Mouse (Mus musculus): ENCODE results near the gene Diras2.

Gene Diras2

GRCm38 (mm10) chr13:52551275-52551674, 20.2 kb upstream of the Diras2 start:
- DNase-seq, result no peak

- no peak for DNase-seq
Observed at GRCm38 (mm10) chr13:52550690-52551193, 19.7 kb upstream of the Diras2 start.

GRCm38 (mm10) chr13:52546288-52546687, 15.2 kb upstream of the Diras2 start:
- no peak for DNase-seq

- no peak for DNase-seq
Observed at GRCm38 (mm10) chr13:52542636-52543035, 11.6 kb upstream of the Diras2 start.

GRCm38 (mm10) chr13:52542036-52542526, 11.0 kb upstream of the Diras2 start:
- DNase-seq, result no peak

- DNase-seq, result no peak
Observed at GRCm38 (mm10) chr13:52541385-52542035, 10.4 kb upstream of the Diras2 start.

- DNase-seq, result no peak
Observed at GRCm38 (mm10) chr13:52539461-52539860, 8.4 kb upstream of the Diras2 start.

- no peak for DNase-seq
Observed at GRCm38 (mm10) chr13:52538588-52539116, 7.6 kb upstream of the Diras2 start.

- no peak for DNase-seq
Observed at GRCm38 (mm10) chr13:52537754-52538587, 6.9 kb upstream of the Diras2 start.

GRCm38 (mm10) chr13:52535542-52535941, 4.5 kb upstream of the Diras2 start:
- DNase-seq, result peak; percentile 51 to 87

GRCm38 (mm10) chr13:52533644-52534043, 2.6 kb upstream of the Diras2 start:
- DNase-seq, result no peak

- DNase-seq, result peak; percentile 70 to 76
Observed at GRCm38 (mm10) chr13:52530008-52530945, 802 bp downstream of the Diras2 start.

GRCm38 (mm10) chr13:52529188-52529972, 1.7 kb downstream of the Diras2 start:
- no peak for DNase-seq

- no peak for DNase-seq
Observed at GRCm38 (mm10) chr13:52528786-52529185, 2.3 kb downstream of the Diras2 start.

- no peak for DNase-seq
Observed at GRCm38 (mm10) chr13:52528281-52528680, 2.8 kb downstream of the Diras2 start.

- no peak for DNase-seq
Observed at GRCm38 (mm10) chr13:52526249-52527035, 4.6 kb downstream of the Diras2 start.

- DNase-seq, result no peak
Observed at GRCm38 (mm10) chr13:52524313-52524712, 6.8 kb downstream of the Diras2 start.

GRCm38 (mm10) chr13:52521176-52521575, 9.9 kb downstream of the Diras2 start:
- no peak for DNase-seq

GRCm38 (mm10) chr13:52519425-52519824, 11.7 kb downstream of the Diras2 start:
- DNase-seq, result no peak

GRCm38 (mm10) chr13:52518377-52518776, 12.7 kb downstream of the Diras2 start:
- DNase-seq, result no peak

- no peak for DNase-seq
Observed at GRCm38 (mm10) chr13:52517021-52517420, 14.1 kb downstream of the Diras2 start.

Data from kidney, postnatal 36 days (tissue).